Mouse (Mus musculus) A20 (cell line): ENCODE measurements at regions not wholly inside any gene's neighbourhood (a gene's known extent, or its start where the extent isn't known, plus 50 kb on each side); places are given as distances from the start of the nearest gene placed in this dataset.

ENCODE experiments used
- DNase-seq: peaks from one replicate; pipeline ENCODE4 v3.0.0-alpha.2; 2011; ENCODE audit warnings: low read depth, low spot score

DNA sequence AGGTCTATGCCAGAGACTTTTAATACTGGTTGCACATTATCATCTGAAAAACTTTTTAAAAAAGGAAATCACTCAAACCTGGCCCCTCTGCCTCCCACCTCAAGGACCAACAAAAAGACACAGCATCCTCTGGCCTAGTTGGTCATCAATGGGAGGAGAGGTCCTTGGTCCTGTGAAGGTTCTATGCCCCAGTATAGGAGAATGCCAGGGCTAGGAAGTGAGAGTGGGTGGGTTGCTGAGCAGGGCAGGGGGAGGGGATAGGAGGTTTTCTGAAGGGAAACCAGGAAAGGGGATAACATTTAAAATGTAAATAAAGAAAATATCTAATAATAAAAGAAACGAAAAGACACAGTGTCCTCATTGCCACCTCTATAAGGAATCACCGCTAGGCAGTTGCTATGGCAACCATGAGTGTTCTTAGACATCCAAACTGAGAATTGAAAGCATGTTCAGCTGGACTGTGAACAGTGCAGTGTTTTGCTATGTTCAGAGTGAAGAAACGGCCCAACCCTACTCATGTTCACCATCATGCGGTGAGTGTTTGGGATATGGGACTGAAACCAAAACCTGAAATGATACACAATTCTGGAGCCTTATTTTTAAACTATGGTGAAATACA lies 82.5 kb upstream of the 4933402D24Rik start:
- DNase-seq = no peak

GRCm38 (mm10) chr1:63850262-63850661 lies 81.2 kb upstream of the 4933402D24Rik start:
- no peak for DNase-seq

GRCm38 (mm10) chr1:63828174-63828844 lies 59.2 kb upstream of the 4933402D24Rik start:
- DNase-seq = no peak

- DNase-seq = no peak
Measured at GRCm38 (mm10) chr1:63820614-63821270, 51.7 kb upstream of the 4933402D24Rik start.

DNA sequence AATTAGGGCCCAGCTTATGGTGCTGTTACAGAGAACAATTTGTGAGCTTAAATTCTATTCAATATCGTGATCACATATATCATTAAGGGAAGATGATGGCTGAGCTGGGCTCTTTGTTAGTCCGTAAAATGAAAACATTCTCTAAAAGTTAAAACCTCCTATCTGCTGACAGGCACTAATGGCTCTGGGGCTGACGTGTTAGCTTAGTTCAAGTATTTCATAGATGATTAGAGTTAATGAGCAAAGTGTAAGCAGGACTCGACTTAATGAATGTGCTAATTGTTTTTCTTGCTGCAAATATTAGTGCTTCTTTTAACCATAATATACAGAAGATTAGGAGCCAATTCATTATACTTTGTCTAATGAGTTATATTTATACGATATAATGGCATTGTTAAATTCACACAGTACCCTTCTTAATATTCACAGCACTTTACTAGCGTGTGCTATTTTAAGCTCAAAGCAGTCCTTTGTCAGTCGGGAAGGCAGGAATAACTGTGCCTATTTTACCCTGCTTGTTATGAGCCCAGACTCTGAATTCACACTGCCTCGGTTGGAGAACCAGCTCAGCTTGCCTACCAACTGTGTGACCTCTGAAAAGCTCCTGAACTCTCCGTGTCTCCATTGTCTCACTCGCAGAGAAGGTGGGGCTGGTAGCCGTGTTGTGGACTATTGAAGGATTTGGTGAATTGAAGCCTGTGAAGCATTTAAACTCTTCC lies 50.6 kb upstream of the 4933402D24Rik start:
- DNase-seq = no peak
